Mouse (Mus musculus) cerebellum, postnatal 36 days (tissue): Measurements from ENCODE around the gene Gm49450.
"Not testable (repeated sequence)": the region's sequence is repeated elsewhere in the genome, so short reads cannot be mapped to it uniquely, and the experiment has no call there.

ENCODE experiments used
- DNase-seq, 2 experiments: peaks; one replicate each; pipeline ENCODE4 v3.0.0; 2021 to 2022; ENCODE audit warnings: mixed read lengths in 2 of 2

The Gm49450 gene

DNA sequence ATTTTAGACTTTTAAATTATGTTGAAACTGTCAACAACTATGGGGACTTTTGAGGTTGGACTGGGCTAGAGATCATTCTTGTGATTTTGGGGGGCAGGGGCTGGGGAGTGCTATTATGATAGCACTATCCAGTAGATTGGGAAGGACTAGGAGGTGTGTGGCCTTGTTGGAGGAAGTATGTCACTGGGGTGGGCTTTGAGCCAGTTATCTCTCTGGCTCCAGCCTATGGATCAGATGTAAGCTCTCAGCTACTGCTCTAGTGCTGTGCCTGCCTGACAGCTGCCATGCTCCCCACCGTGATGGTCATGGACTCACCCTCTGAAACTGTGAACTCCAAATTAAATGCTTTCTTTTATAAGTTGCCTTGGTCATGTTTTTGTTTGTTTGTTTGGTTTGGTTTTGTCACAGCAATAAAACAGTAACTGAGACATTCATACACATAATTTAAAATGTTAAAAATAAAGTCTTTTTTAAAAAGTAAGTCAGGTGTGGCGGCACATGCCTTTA, 30.3 kb downstream of the Gm49450 start:
- DNase-seq: no peak

DNA sequence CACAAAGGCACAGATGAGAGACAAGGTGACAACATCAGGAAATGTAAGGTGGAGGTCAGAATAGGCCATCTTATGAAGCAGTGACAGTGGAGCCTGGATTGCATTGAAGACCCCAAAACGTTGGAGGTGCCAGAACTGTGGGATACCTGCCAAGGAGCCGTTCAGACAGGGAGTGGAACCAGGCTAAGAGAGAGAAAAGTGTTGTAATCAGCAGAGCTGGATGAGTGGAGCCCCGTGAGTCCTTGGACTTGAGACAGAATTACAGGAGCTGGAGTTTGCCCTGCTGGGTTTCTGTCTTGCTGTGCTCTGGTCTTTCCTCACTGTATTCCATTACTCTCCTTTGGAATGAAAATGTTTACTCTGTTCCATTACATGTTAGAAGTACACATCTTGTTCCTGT, 30.8 kb downstream of the Gm49450 start:
- DNase-seq: no peak

DNA sequence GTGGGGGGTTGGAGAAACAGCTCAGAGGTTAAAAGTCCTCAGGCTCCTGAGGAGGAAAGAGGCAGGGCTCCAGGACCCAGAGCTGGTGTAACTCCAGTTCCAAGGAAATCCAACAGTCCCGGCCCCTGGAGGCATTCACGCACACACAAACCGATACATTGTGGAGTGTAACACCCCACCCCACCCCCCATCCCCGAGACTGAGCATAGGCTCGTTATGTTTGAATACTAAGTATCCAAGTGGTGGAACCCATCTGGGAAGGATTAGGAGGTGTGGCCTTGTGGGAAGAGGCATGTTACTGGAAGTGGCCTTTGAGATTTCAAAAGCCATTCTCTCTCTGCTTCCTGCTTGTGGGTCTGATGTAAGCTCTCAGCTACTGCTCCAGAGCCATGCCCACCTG, 31.8 kb downstream of the Gm49450 start:
- DNase-seq: no peak

DNA sequence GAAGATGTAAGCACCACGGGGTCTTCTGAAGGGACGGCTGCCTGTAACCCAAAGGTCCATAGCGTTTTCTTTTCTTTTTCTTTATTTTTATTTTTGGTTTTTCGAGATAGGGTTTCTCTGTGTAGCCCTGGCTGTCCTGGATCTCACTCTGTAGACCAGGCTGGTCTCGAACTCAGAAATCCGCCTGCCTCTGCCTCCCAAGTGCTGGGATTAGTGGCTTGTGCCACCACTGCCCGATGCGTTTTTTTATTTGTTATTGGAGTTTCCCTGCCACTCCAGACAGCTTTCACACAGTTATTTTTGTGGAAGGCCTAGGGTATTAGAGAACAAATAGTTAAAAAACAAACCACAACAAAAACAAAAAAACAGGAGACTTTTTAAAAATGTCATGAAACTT, 34.9 kb downstream of the Gm49450 start:
- not testable (repeated sequence) for DNase-seq

DNA sequence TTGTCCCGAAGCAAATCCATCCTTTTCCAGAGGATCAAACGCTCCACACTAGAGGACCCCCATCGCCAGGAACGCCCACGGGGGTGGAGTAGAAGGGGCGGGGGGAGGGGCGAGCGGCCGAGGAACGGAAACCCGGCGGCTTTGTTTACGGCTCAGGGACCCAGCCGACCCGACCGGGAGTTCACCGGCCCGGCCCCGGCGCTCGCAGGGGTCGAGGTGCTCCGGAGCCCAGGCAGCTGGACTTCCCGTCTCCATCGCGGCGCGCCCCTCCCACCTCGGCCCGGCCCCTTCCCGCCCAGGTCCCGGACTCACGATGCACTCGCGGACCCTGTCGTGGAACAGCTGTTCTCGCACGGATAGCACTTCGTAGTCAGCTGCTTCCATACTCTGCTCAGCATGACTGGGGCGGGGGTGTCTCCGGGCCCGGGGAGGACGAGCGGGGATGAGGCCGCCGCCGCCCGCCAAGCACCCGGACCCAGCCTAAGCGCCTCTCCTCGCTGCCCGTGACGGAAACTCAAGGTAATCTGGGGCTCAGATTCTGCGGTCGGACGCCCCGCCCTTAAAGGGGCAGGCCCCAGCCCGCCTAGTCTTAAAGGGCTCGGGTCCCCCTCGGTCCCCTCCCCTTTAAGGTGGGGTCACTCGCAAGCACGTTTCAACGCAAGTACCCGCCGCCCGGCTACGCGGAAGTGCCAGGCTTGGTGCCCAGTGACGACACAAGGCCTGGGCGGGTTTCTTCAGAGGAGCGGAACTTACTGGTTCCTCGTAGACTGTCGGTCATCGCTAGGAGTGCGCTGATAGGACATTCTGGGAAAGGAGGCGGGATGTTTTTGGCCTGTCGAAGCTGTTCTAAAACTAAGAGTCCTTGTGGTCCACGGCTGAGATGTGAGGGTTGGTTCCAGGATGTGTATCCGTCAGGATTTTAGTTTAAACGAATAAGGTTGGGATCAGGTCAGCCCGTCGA, 35.5 kb downstream of the Gm49450 start, which contains the start of gene Lmbr1l:
TSS of gene Lmbr1l (minus strand) at position 694 of the 961 bp plus-strand sequence.
- peak; percentile 98 to 99 for DNase-seq

DNA sequence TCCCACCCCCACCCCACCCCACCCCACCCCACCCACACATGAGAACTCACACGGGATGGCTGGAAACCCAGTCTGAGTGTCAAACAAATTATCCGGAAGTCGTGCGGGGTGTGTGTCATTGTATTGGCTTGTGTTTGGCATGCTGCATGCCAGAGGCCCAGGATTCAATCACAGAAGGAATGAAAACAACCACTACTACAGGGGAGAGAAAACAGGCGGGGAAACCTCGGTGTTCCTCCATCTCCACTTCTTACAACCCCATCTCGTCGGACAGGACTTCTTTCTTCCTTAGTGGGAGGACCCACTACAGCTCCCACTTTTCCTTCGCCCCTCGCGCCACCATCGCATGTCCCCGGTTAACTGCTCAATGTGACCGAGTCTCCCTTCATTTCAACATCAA, 36.3 kb downstream of the Gm49450 start:
- no peak for DNase-seq

DNA sequence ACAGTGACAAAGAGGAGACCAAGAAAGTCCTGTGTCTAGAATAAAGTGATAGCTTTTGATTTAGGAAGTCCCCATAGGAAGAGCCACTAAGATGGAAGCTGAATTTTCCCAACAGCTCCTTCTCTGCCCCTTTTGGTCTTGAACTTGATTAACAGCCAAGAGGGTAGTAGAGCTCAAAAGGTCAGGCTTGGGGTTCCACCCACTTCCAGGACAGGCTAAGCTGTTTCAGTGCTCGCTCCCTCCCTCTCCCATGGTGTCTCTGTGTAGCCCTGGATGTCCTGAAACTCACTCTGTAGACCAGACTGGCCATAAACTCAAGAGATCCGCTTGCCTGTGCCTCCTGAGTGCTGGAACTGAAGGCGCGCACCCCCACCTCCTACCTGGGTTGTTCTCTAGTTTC, 37.3 kb downstream of the Gm49450 start:
- DNase-seq: no peak

DNA sequence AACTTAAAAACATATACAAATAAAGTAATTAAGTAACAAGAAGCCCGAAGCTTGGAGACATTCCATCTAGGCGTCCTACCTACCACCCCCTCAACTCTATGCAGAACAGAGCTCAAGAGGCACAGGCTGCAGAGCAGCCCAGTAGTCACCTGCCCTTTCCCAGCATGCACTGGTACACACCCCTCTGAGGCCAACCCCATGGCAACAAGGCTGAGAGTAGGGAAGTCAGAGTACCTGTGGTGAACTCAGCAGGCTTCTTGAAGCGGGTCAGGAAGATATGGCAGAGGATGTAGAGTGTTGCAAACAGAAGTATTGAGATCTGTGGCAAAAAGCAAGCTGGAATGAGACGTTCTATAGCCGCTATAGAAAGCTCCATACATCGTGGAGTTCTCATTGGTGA, 38.4 kb downstream of the Gm49450 start:
- DNase-seq: no peak

DNA sequence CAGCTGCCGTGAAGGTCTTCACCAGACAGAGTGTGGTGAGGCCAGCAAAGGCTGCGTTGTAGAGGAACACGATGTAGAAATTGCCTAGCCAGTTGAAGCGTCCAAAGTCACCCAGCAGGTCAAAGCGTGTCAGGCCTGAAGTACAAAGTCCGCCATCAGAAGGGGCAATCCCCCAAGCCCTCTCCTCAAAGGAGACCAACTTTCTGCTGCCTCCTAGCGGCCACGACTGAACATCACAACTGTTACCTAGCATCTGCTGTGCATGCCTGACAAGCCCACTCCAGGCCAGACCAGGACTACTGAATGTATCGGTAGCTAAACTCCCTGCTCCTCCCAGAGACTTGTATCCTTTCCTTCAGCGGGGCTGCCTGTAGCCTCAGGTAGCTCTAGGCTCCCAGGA, 48.7 kb downstream of the Gm49450 start:
- DNase-seq: peak; percentile 34

DNA sequence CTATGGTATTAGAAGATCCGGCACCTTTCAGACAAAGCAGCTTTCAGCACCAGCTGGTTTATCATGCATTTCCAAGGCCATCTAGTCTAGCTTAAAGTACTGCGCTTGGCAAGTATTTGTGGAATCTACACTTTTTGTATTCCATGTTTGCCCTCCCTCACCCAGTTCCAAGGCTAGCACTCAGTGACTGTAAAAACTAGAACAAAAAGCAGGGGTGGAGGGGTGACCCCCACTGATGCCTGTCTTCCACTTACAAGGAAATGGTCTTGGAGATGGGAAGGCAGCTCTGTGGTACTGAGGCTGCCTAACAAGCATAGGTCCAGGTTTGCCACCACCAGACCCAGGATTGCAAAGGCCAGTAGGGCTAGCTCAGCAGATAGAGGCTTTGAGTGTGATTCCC, 50.8 kb downstream of the Gm49450 start:
- DNase-seq: no peak

DNA sequence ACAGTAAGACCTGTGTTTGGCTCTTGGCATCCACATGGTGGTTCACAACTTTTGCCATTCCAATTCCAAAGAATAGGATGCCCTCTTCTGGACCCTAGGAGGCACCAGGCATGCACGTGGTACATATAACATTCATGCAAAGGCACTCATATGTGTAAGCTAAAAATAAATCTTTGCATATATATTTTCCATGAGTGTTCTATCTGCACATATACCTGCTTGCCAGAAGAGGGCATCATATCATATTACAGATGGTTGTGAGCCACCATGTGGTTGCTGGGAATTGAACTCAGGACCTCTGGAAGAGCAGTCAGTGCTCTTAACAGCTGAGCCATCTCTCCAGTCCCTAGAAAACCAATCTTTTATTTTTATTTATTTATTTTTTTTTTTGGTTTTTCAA, 51.8 kb downstream of the Gm49450 start:
- no peak for DNase-seq

DNA sequence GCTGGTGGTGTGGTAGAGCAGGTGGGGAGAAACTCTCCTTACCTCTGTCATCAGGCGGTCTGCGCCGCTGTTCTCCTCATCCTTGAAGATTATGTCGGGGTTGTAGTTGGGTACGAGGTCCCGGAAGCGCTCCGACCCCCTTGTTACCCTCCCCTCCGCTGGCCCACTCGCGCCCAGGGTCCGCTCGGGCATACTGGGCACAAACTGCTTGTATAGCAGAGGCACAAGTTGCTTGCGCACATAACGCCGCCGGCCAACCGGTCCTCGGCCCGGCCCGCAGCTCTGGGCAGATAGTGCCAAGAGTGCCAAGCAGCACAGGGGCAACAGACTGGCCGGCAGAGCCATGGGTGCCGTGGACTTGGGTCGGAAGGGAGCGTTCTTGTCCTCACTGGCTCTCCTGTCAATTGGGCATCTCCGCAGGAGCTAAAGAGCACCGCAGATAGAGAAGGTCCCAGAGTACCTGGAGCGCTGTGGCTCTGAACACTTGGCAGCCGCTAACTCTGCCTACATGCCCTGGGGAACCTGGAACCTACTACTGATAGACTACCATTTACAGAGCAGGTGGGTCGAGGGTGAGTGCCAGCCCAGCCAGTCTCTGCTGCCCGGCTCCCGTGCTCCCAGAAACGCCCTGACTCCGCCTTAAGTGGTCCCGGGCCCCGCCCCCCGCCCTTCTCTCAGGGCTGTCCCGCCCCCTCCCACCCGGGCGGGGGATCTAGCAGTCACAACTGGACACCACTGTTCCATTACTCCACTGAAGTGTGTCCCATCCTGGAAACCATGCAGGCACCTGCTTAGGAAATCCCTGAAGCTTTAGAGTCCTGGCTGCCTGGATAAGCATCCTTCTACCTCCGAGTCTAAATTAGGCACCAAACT, 55.2 kb downstream of the Gm49450 start, which contains the start of gene Dhh:
TSS of gene Dhh (minus strand) at position 613 of the 873 bp plus-strand sequence.
- DNase-seq: no peak

DNA sequence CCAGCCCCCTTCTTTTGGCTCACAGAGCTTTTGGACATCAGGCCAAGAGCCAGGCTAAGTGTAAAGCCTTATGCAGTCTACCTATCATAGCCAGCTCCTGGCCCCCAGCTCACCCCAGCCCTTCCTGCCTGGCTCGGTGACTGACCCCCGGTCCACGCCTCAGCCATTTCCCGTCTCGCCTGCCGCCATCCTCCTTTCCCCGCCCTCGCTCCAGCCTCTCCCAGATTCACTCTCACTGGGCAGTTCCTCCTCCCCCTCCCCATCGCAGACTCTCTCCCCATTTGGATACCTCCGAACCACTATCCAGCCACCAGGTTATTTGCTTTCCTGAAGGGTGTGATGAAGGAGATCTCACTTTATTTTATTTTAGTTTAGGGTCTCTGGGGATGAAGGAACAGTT, 55.9 kb downstream of the Gm49450 start:
- DNase-seq: no peak

DNA sequence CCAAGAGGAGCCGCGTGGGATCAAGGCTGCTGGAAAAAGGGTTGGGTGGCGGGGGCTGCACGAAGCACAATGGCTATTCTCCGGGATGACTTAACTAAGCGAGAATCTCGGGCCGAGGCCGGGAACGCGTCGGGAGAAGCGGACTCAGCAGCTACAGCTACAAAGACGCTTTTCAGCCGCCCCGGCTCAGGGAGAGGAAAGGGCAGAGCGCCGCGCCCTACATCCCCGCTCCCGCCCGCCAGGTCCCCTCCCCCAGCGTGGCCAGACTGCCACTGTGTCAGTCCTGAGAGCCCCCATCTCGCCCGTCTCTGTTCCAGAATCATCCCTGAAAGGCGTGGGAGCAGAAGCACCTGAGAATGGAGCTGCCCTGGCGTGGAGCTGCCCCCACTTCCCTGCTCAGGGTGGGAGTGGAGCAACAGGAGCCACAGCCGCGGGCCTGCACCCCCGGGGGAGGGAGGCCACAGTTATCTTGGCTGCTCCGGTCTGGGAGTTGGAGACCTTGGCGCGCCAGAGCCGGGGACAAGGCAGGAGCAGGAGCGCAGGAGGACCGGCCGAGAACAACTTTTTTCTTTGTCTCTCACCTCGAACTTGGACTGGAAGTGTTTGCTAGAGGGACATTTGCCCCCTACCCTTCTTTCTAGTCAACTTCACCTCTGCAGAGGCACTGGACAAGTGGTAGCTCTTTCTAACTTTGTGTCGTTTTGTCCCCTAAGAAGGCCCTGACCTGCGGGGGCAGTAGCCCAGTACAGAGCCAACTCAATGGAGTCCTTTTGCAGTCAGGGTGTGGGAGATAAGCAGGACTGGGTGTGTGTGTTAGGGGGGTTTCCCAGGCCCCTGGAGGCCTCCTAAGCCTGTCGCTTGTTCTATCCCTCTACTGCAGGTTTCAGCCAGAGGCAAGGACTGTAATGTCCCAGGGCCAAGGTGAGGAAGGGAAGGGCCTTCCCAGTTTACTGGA, 57.4 kb downstream of the Gm49450 start:
- DNase-seq: no peak

DNA sequence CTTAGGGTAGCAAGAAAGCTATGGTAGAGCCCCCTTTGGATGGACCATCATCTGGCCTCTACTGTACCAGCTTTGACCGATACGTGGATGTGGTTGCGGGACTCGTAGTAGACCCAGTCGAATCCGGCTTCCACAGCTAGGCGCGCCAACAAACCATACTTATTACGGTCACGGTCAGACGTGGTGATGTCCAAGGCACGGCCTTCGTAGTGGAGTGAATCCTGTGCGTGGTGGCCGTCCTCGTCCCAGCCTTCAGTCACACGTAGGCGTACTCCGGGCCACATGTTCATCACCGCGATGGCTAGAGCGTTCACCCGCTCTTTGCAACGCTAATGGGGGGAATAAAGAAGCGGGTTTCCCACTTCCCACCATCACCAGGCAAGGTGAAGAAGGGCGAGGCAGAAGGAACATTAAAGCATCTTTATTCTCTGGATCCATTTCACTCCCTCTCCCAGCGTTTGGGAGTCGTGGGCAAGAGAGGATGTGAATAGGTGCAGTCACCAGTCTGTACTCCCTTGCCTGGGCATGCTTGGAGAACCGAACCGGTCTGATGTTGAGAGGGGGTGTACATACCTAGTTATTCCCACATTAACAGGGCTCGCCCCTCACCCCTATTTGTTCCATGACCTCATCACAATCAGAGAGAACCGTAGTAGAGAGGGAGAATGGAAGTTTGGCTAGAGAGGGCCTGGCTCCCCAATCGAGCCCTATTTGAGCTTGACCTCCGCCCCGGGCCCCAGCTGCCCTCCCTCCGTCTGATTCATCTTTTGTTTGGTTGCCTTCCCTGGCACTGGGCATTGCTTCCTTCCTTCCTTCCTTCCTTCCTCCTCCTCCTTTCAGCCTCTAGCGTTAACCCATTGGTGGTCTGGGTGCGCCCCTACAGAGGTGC, 58.4 kb downstream of the Gm49450 start:
- no peak for DNase-seq

DNA sequence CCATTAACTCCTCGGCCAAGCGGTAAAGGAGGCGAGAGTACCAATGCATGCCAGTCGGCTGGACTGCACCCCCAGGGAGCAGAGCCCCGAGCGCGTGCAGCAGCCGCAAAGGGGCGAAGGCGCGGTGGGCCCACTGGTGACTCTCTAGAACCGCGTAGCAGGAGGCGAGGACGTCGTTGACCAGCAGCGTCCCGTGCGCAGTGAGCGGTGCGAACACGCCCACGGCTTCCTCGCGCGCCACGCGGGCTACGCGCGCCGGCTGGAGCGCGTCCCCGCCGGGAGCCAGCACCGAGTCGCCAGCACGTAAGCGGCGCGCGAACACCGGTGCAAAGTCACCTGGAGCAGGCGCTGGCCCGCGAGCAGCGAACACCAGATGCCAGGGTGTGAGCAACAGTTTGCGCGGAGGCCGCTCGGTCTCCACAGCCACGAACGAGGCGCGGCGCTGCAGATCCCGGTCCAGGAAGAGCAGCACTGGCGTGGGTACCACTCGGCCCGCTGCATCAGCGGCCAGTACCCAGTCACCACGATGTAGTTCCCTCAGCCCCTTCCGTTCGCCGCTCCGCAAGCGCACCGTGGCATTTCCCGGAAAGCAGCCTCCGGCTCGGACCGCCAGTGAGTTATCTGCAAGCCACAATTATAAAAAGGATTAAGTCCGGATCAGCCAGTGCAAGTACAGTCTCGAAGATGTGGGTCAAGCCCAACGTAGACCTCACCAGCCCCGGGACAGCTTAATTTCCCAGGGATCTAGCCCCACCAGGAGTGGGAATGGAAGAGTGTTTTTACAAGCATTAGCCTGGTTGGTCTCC, 59.2 kb downstream of the Gm49450 start, which contains the start of gene Rhebl1:
TSS of gene Rhebl1 (minus strand) at position 601 of the 806 bp plus-strand sequence.
- peak; percentile 43 to 46 for DNase-seq

DNA sequence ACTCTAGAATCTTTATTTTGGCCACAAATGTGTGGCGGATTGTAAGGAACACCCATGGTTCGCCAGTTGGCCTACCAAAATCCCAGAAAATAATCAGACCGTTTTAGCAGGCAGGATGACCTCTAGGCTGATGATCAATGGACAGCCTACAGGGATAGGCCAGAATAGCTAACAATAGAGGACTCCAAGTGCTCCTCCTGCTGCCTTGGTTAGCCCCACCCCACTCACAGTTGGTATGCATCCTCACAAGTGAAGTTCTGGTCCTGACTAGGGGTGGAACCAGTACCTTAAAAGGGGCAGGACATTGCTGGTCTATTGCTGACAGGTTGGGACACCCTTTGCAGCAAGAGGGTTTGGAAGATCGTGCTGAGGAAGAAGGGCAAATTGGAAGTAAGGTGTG, 60.3 kb downstream of the Gm49450 start:
- no peak for DNase-seq

DNA sequence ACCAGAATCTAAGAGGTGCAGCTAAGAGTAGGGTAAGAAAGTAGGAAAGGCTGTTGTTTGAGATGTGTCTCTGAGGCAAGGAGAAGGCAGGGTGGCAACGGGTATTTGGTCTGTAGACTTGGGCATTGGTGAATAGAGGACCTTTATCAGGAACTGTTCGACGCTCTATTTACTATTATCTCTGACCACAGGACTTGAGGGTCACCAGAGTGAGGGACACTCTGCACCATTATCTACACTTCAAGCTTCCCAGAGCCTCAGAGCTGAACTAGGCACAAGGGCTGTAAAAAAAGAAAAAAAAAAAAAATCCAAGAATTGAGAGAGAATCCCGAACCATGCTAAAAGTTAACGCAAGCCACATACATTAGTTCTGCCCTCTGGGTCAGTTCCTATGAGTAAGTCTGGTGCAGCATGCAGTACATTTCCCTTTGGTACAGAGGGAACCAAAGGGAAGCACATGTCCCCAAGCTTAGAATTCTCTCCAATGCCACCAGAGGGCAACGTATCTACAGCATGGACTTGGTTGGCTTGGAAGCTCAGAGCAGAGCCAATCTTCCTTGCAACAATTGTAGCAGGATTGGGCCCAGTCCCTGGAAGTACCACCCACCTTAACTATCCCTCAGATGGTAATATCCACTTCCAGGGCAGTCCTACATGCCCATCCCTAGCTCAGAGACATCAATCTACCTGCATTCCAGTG, 61.3 kb downstream of the Gm49450 start:
- peak; percentile 68 to 75 for DNase-seq

DNA sequence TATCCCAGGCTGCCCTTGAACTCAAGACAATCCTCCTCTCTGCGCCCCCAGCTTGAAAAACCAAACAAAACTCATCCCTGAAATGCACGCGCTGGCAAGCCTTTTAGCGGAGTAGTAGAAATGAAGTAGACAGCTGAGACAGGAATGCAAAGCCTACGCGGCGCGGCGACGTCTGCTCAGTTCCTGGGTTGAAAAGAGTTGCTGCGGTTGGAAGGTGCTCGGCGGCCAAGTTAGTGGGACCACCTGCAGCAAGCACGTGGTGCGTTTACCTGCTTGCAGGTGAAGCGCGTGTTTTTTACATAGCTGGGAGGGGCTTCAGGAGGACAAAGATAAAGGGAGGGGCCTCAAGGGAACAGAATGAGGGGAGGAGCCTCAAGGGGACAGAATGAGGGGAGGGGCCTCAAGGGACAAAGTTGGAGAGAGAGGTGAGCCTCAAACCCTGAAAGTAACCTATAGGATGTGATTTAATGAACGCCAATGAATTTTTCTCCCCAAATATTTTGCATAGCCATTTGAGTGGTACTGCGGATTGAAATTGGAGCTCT, 62.1 kb downstream of the Gm49450 start:
- no peak for DNase-seq
